Mouse (Mus musculus): ENCODE results near the gene Olfr1180. TPM values are rescaled to one million over a fixed set of nuclear protein-coding genes. Genes with fewer than 3 reads are reported as not detected.

The Olfr1180 gene
- polyA plus RNA-seq (2015; fragmentation: Illumina TruSeq; extraction: RNeasy Lipid Tissue Mini Kit (QIAGEN cat#74804); ENCODE audit: insufficient read depth, low read depth, low replicate concordance) = not detected

DNA sequence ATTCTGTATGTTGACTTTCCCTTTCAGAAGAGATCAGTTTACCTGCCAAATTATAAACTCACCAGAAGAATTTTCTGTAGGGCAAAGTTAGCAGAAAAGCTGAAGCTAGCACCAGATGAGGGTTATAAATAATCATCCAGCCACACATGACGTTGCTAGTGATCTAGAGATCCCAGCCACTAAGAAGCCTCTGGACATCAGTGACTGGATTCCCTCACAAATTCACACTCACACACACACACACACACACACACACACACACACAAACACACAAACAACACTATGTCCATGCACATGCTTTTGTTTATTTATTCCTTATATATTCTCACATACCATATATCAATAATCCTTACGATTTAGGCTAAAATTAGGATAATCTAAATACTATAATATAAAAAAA lies at the start of gene Olfr1180:
Olfr1180 (minus strand) TSS at position 101 of the 400 bp plus-strand sequence.

DNA sequence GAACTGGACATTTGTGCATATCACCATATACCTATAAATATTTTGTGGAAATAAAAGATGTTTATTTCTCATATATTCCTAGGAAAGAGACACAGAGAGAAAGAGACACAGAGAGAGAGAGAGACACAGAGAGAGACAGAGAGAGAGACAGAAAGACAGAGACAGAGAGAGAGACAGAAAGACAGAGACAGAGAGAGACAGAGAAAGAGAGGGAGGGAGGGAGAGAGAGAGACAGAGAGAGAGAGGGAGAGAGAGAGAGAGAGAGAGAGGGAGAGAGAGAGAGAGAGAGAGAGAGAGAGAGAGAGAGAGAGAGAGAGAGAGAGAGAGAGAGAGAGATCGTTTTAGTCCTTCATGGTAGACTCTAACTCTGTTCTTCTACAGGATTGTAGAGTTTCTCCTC lies 35.6 kb upstream of the Olfr1180 start, which contains the start of gene Olfr1183:
Olfr1183 (plus strand) TSS at position 301 of the 400 bp plus-strand sequence.

DNA sequence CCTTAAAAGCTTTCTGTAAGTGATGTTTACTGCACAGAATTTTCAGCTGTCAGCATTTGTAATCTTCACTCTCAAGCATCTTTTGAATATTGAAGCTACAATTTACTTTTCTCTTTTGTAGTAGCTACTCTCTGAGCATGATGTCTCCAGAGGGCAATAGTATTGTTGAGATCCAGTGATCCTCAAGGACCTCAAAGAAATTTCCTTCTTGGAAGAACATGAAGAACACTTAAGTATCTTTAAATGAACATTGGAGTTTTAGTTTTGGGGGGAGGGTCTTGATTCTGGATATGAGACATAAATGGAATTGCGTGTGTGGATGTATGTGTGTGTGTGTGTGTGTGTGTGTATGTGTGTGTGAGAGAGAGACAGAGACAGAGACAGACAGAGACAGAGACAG lies 30.1 kb upstream of the Olfr1180 start, which contains the start of gene Gm13757:
Gm13757 (minus strand) TSS at position 101 of the 400 bp plus-strand sequence.

DNA sequence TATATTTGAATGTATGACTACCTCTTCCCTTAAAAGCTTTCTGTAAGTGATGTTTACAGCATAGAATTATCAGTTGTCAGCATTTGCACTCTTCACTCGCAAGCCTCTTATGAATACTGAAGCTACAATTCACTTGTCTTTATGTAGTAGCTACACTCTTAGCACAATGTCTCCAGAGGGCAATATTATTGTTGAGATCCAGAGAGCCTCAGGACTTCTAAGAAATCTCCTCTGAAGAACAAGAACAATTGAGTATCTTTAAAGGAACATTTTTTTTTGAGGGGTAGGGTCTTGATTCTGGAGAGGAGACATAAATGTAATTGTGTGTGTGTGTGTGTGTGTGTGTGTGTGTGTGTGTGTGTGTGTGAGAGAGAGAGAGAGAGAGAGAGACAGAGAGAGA lies 7.1 kb upstream of the Olfr1180 start, which contains the start of gene Olfr1181:
Olfr1181 (minus strand) TSS at position 101 of the 400 bp plus-strand sequence.

DNA sequence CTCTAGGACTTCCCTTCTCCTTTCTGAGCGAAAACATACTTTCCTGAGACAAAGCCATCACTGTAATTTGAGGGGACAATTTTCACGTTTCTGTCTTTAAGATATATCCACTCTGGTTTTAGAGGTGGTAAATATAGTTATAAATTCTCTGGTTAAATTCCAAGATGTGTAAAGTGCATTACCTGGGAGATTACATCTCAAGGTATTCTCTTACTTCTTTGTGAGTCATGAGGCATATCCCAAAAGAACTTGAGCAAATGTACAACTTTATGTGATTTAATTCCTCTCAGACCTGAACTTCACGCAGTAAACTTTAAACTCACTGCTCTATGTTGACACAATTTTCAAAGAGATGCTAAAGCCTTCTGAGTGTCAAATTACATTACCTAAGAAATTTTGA lies 12.6 kb downstream of the Olfr1180 start, which contains the start of gene Olfr1179:
Olfr1179 (minus strand) TSS at position 101 of the 400 bp plus-strand sequence.

DNA sequence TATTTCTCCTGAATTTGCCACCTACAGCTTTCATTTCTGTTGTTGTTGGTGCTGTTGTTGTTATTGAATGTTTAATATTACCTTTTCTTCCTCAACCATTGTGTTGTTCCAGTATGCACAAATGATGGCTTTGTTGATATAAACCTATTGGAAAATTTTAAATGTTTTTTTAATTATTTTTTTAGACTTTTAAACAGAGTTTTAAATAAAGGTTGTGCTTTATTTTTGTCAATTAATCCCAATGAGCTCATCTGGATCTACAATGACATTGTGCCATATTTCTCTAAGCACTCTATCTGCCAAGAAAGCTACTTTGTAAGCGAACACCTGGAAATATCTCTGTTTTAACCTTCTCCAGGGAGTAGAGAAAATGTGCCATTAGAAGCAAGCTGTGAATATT lies 32.2 kb downstream of the Olfr1180 start, which contains the start of gene Olfr1178:
Olfr1178 (plus strand) TSS at position 301 of the 400 bp plus-strand sequence.

Other genes starting within 250 kb of the Olfr1180 start
- gene Olfr1168, start 237.3 kb downstream of the Olfr1180 start, polyA plus RNA-seq (2015; fragmentation: Illumina TruSeq; extraction: RNeasy Lipid Tissue Mini Kit (QIAGEN cat#74804); ENCODE audit: insufficient read depth, low read depth, low replicate concordance) = not detected
- not detected for gene Olfr1170, start 190.8 kb downstream of the Olfr1180 start, polyA plus RNA-seq (2015; fragmentation: Illumina TruSeq; extraction: RNeasy Lipid Tissue Mini Kit (QIAGEN cat#74804); ENCODE audit: insufficient read depth, low read depth, low replicate concordance)
- gene Olfr1173, start 139.3 kb downstream of the Olfr1180 start, polyA plus RNA-seq (2015; fragmentation: Illumina TruSeq; extraction: RNeasy Lipid Tissue Mini Kit (QIAGEN cat#74804); ENCODE audit: insufficient read depth, low read depth, low replicate concordance) = not detected
- gene Olfr1174-ps, start 104.0 kb downstream of the Olfr1180 start, polyA plus RNA-seq (2015; fragmentation: Illumina TruSeq; extraction: RNeasy Lipid Tissue Mini Kit (QIAGEN cat#74804); ENCODE audit: insufficient read depth, low read depth, low replicate concordance) = not detected
- not detected for gene Olfr1175-ps, start 91.9 kb downstream of the Olfr1180 start, polyA plus RNA-seq (2015; fragmentation: Illumina TruSeq; extraction: RNeasy Lipid Tissue Mini Kit (QIAGEN cat#74804); ENCODE audit: insufficient read depth, low read depth, low replicate concordance)
- gene Olfr1176, start 82.4 kb downstream of the Olfr1180 start, polyA plus RNA-seq (2015; fragmentation: Illumina TruSeq; extraction: RNeasy Lipid Tissue Mini Kit (QIAGEN cat#74804); ENCODE audit: insufficient read depth, low read depth, low replicate concordance) = not detected
- gene Olfr1177-ps, start 72.7 kb downstream of the Olfr1180 start, polyA plus RNA-seq (2015; fragmentation: Illumina TruSeq; extraction: RNeasy Lipid Tissue Mini Kit (QIAGEN cat#74804); ENCODE audit: insufficient read depth, low read depth, low replicate concordance) = not detected
- gene Olfr1178, start 32.1 kb downstream of the Olfr1180 start, polyA plus RNA-seq (2015; fragmentation: Illumina TruSeq; extraction: RNeasy Lipid Tissue Mini Kit (QIAGEN cat#74804); ENCODE audit: insufficient read depth, low read depth, low replicate concordance) = not detected
- gene Olfr1179, start 12.7 kb downstream of the Olfr1180 start, polyA plus RNA-seq (2015; fragmentation: Illumina TruSeq; extraction: RNeasy Lipid Tissue Mini Kit (QIAGEN cat#74804); ENCODE audit: insufficient read depth, low read depth, low replicate concordance) = not detected
- not detected for gene Olfr1181, start 7.0 kb upstream of the Olfr1180 start, polyA plus RNA-seq (2015; fragmentation: Illumina TruSeq; extraction: RNeasy Lipid Tissue Mini Kit (QIAGEN cat#74804); ENCODE audit: insufficient read depth, low read depth, low replicate concordance)
- not detected for gene Gm13757, start 30.0 kb upstream of the Olfr1180 start, polyA plus RNA-seq (2015; fragmentation: Illumina TruSeq; extraction: RNeasy Lipid Tissue Mini Kit (QIAGEN cat#74804); ENCODE audit: insufficient read depth, low read depth, low replicate concordance)
- gene Olfr1183, start 35.7 kb upstream of the Olfr1180 start, polyA plus RNA-seq (2015; fragmentation: Illumina TruSeq; extraction: RNeasy Lipid Tissue Mini Kit (QIAGEN cat#74804); ENCODE audit: insufficient read depth, low read depth, low replicate concordance) = not detected
- not detected for gene Olfr1184, start 64.4 kb upstream of the Olfr1180 start, polyA plus RNA-seq (2015; fragmentation: Illumina TruSeq; extraction: RNeasy Lipid Tissue Mini Kit (QIAGEN cat#74804); ENCODE audit: insufficient read depth, low read depth, low replicate concordance)
- gene Olfr1185-ps1, start 74.2 kb upstream of the Olfr1180 start, polyA plus RNA-seq (2015; fragmentation: Illumina TruSeq; extraction: RNeasy Lipid Tissue Mini Kit (QIAGEN cat#74804); ENCODE audit: insufficient read depth, low read depth, low replicate concordance) = not detected
- gene Olfr1186, start 99.4 kb upstream of the Olfr1180 start, polyA plus RNA-seq (2015; fragmentation: Illumina TruSeq; extraction: RNeasy Lipid Tissue Mini Kit (QIAGEN cat#74804); ENCODE audit: insufficient read depth, low read depth, low replicate concordance) = not detected
- gene Olfr1188, start 137.8 kb upstream of the Olfr1180 start, polyA plus RNA-seq (2015; fragmentation: Illumina TruSeq; extraction: RNeasy Lipid Tissue Mini Kit (QIAGEN cat#74804); ENCODE audit: insufficient read depth, low read depth, low replicate concordance) = not detected
- not detected for gene Olfr1189, start 167.3 kb upstream of the Olfr1180 start, polyA plus RNA-seq (2015; fragmentation: Illumina TruSeq; extraction: RNeasy Lipid Tissue Mini Kit (QIAGEN cat#74804); ENCODE audit: insufficient read depth, low read depth, low replicate concordance)
- not detected for gene Olfr1191-ps1, start 221.4 kb upstream of the Olfr1180 start, polyA plus RNA-seq (2015; fragmentation: Illumina TruSeq; extraction: RNeasy Lipid Tissue Mini Kit (QIAGEN cat#74804); ENCODE audit: insufficient read depth, low read depth, low replicate concordance)
- gene Olfr1192-ps1, start 229.4 kb upstream of the Olfr1180 start, polyA plus RNA-seq (2015; fragmentation: Illumina TruSeq; extraction: RNeasy Lipid Tissue Mini Kit (QIAGEN cat#74804); ENCODE audit: insufficient read depth, low read depth, low replicate concordance) = not detected

Data from pancreas, adult 10 weeks (tissue).